Mouse (Mus musculus): ENCODE data around the gene Taok3.
A peak's percentile ranks its signal among the peaks of the same experiment; 100 is the strongest.

Taok3 gene

GRCm38 (mm10) chr5:117119777-117120488, at the start of gene Taok3:
TSS of gene Taok3 (plus strand) at chr5:117120129.
- DNase-seq (ENCODE audit: low read depth, low spot score) = peak; percentile 99

GRCm38 (mm10) chr5:117087718-117088117, 32.2 kb upstream of the Taok3 start:
- no peak for DNase-seq (ENCODE audit: low read depth, low spot score)

- DNase-seq (ENCODE audit: low read depth, low spot score) = peak; percentile 35
These were observed 30.8 kb upstream of the Taok3 start for GRCm38 (mm10) chr5:117089147-117089546.

- DNase-seq (ENCODE audit: low read depth, low spot score) = peak; percentile 32
These were observed 30.1 kb upstream of the Taok3 start for GRCm38 (mm10) chr5:117089786-117090185.

- DNase-seq (ENCODE audit: low read depth, low spot score) = peak; percentile 35
These were observed 25.5 kb upstream of the Taok3 start for GRCm38 (mm10) chr5:117094431-117094830.

GRCm38 (mm10) chr5:117096716-117097115, 23.2 kb upstream of the Taok3 start:
- DNase-seq (ENCODE audit: low read depth, low spot score) = peak; percentile 72

- DNase-seq (ENCODE audit: low read depth, low spot score) = no peak
These were observed 20.9 kb upstream of the Taok3 start for GRCm38 (mm10) chr5:117099008-117099407.

- no peak for DNase-seq (ENCODE audit: low read depth, low spot score)
These were observed 20.2 kb upstream of the Taok3 start for GRCm38 (mm10) chr5:117099742-117100141.

- no peak for DNase-seq (ENCODE audit: low read depth, low spot score)
These were observed 16.6 kb upstream of the Taok3 start for GRCm38 (mm10) chr5:117103194-117103929.

- DNase-seq (ENCODE audit: low read depth, low spot score) = no peak
These were observed 15.6 kb upstream of the Taok3 start for GRCm38 (mm10) chr5:117104329-117104728.

- no peak for DNase-seq (ENCODE audit: low read depth, low spot score)
These were observed 14.2 kb upstream of the Taok3 start for GRCm38 (mm10) chr5:117105761-117106160.

- no peak for DNase-seq (ENCODE audit: low read depth, low spot score)
These were observed 11.6 kb upstream of the Taok3 start for GRCm38 (mm10) chr5:117108292-117108691.

- DNase-seq (ENCODE audit: low read depth, low spot score) = no peak
These were observed 11.2 kb upstream of the Taok3 start for GRCm38 (mm10) chr5:117108731-117109130.

GRCm38 (mm10) chr5:117109522-117109921, 10.4 kb upstream of the Taok3 start:
- DNase-seq (ENCODE audit: low read depth, low spot score) = peak; percentile 55

GRCm38 (mm10) chr5:117111064-117111773, 8.7 kb upstream of the Taok3 start:
- peak; percentile 30 for DNase-seq (ENCODE audit: low read depth, low spot score)

GRCm38 (mm10) chr5:117111774-117112112, 8.2 kb upstream of the Taok3 start:
- no peak for DNase-seq (ENCODE audit: low read depth, low spot score)

GRCm38 (mm10) chr5:117113330-117113729, 6.6 kb upstream of the Taok3 start:
- DNase-seq (ENCODE audit: low read depth, low spot score) = peak; percentile 72

GRCm38 (mm10) chr5:117114581-117115192, 5.2 kb upstream of the Taok3 start:
- peak; percentile 59 for DNase-seq (ENCODE audit: low read depth, low spot score)

GRCm38 (mm10) chr5:117115193-117115767, 4.6 kb upstream of the Taok3 start:
- no peak for DNase-seq (ENCODE audit: low read depth, low spot score)

GRCm38 (mm10) chr5:117115836-117116366, 4.0 kb upstream of the Taok3 start, which contains the start of gene Suds3:
TSS of gene Suds3 (minus strand) at chr5:117116113.
- DNase-seq (ENCODE audit: low read depth, low spot score) = peak; percentile 94

GRCm38 (mm10) chr5:117116660-117117059, 3.3 kb upstream of the Taok3 start:
- DNase-seq (ENCODE audit: low read depth, low spot score) = no peak

Data from CD4-positive, CD25-positive, alpha-beta regulatory T cell, adult 2 months (primary cell).